Mouse (Mus musculus) R1 (cell line): ENCODE measurements around the gene Fam71b.

Experiments
- DNase-seq: peaks from one replicate; pipeline ENCODE4 v3.0.0-alpha.2; 2018; ENCODE audit warnings: low read depth, low spot score

Fam71b gene

GRCm38 (mm10) chr11:46382466-46382865 lies 13.9 kb upstream of the Fam71b start:
- no peak for DNase-seq

GRCm38 (mm10) chr11:46384925-46385324 lies 11.4 kb upstream of the Fam71b start:
- no peak for DNase-seq

- no peak for DNase-seq
Observed at GRCm38 (mm10) chr11:46386556-46386955, 9.8 kb upstream of the Fam71b start.

- no peak for DNase-seq
Observed at GRCm38 (mm10) chr11:46387061-46387460, 9.3 kb upstream of the Fam71b start.

GRCm38 (mm10) chr11:46388438-46388837 lies 7.9 kb upstream of the Fam71b start:
- no peak for DNase-seq

- no peak for DNase-seq
Observed at GRCm38 (mm10) chr11:46389336-46390117, 6.8 kb upstream of the Fam71b start, which contains the start of gene Itk. Gene Itk (minus strand): TSS chr11:46389515.

- DNase-seq: no peak
Observed at GRCm38 (mm10) chr11:46390621-46391020, 5.7 kb upstream of the Fam71b start.

- DNase-seq: no peak
Observed at GRCm38 (mm10) chr11:46392890-46393289, 3.5 kb upstream of the Fam71b start.

GRCm38 (mm10) chr11:46393413-46393812 lies 2.9 kb upstream of the Fam71b start:
- no peak for DNase-seq

GRCm38 (mm10) chr11:46395088-46395487 lies 1.3 kb upstream of the Fam71b start:
- no peak for DNase-seq

- DNase-seq: no peak
Observed at GRCm38 (mm10) chr11:46395698-46396097, 661 bp upstream of the Fam71b start.

- DNase-seq: no peak
Observed at GRCm38 (mm10) chr11:46396860-46397179, 461 bp downstream of the Fam71b start.

- no peak for DNase-seq
Observed at GRCm38 (mm10) chr11:46397900-46398299, 1.5 kb downstream of the Fam71b start.

GRCm38 (mm10) chr11:46398473-46398872 lies 2.1 kb downstream of the Fam71b start:
- DNase-seq: no peak

- no peak for DNase-seq
Observed at GRCm38 (mm10) chr11:46398933-46399383, 2.6 kb downstream of the Fam71b start.

GRCm38 (mm10) chr11:46401555-46401954 lies 5.2 kb downstream of the Fam71b start:
- DNase-seq: no peak

GRCm38 (mm10) chr11:46404986-46405385 lies 8.6 kb downstream of the Fam71b start:
- DNase-seq: no peak

GRCm38 (mm10) chr11:46406721-46407120 lies 10.4 kb downstream of the Fam71b start:
- DNase-seq: no peak

GRCm38 (mm10) chr11:46410018-46410563 lies 13.7 kb downstream of the Fam71b start:
- peak; percentile 25 for DNase-seq

GRCm38 (mm10) chr11:46418438-46418837 lies 22.1 kb downstream of the Fam71b start:
- DNase-seq: no peak

GRCm38 (mm10) chr11:46418860-46419259 lies 22.5 kb downstream of the Fam71b start:
- DNase-seq: no peak

- no peak for DNase-seq
Observed at GRCm38 (mm10) chr11:46421086-46421888, 24.9 kb downstream of the Fam71b start.
